Mouse (Mus musculus) adrenal gland, postnatal 36 days (tissue): ENCODE data around the gene Fbxo31. TPM values are rescaled to one million over a fixed set of nuclear protein-coding genes. Genes with fewer than 3 reads are reported as not detected.

ENCODE experiments used
- DNase-seq, 2 experiments: peaks; one replicate each; pipeline ENCODE4 v3.0.0; 2021; ENCODE audit warnings: mixed read lengths in 1 of 2
- total RNA-seq, 2 experiments: library from RNA; stranded (reverse); gene quantifications; 2 replicates each; pipeline ENCODE4 v1.2.3; 2021

The Fbxo31 gene
- total RNA-seq, 2 experiments from 2014 or later: 45.4 to 54.8 TPM

DNA sequence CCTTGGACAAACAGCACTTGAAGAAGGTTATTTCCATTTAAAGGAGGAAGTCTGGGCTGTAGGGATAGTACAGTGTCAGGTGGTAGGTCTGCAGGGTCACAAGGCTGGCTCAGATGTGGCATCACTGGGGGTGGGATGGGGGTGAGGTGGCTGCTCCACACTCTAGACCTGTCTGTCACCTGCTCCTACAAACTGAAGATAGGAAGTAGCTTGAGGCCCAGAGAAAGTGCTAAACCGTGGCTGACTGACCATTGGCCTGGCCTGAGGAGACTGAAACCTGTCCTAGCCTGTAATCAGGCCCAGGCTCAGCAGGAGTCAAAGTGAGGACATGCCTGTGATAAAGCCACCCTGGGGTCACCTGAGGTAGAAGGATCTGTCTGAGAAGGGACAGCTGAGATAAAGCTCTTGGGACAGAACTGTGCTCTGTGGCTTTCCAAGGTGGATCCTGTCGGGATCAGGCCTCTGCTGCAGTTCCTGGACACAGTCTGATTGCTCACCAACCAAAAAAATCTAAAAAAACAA is 10.7 kb upstream of the Fbxo31 start:
- no peak for DNase-seq

DNA sequence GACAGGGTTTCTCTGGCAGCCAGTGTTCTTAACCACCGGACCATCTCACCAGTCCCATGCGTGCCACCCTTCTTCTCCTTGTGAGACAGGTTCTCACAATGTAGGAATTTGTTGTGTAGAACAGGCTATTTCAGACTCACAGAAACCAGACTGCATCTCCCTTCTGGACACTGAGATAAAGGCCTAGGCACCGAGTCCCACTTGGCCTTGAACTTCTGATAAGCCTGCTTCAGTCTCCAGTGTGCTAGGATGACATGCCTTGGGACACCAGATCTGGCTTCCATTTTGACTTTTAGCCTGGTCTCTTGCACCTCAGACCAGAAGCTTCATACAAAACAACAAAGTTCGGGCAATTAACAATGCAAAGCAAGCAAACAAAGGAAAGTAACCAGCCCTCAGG is 10.1 kb upstream of the Fbxo31 start:
- DNase-seq: no peak

DNA sequence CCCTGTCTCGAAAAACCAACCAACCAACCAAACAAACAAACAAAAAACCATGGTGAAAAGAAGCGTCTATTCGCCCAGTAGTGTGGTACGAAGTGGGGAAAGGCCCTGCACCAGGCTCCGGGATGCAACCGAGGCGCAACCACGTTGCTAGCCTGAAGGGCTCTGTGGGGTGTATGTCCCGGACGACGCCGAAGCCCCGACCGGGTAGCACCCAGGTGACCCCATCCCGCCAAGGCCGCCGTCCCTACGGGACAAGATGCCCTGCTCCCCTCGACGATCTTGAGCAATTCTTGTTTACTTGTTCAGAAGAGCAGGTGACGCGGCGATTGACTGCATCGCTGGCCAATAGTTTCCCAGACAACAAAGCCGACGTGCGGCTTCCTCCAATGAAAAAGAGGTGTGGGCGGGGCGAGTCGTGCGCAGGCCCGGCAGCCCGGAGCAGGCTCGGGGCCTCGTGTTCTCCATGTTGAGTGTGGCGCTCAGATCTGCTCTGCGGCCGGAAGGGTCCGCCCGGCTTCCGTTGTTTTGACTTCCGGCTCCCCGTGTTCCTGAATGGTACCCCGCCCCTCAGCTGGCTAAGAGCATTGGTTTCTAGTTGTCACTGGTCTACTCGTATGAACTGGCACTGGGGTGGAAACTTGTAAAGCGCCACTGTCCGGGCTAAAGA is 6.7 kb upstream of the Fbxo31 start:
- DNase-seq: peak; percentile 100

DNA sequence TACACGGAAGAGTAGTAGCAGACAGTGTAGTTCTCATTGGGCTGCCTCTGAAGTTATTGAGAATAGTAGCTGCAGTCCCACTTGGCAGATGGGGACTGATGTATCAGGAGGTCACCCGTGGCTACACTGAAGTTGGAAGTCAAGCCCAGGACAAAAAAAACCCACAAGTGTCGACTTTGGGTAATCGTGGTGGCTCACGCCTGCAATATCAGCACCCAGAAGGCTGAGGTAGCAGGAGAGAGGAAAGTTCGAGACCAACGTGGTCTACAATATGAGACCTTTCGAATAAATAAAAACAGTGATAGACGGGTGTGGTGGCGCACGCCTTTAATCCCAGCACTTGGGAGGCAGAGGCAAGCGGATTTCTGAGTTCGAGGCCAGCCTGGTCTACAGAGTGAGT is 6.1 kb upstream of the Fbxo31 start:
- no peak for DNase-seq

DNA sequence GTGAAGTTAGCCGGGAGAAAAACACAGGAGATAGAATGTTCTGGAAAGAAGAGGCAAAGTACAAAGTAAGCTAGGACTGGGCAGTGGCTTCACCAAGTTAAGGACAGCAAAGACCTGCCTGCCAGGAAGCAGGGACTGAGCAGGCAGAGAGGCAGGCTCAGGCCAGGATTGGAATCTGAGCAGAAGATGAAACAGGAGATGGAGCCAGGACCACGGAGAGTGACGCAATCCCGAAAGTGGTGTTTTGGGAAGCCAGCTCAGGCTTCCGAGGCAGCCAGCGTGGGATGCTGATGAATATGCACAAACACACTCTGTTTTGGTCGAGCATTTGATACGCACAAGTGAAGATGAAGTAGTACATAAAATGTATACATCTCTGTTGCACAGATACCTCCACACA is 5.0 kb upstream of the Fbxo31 start:
- DNase-seq: no peak

DNA sequence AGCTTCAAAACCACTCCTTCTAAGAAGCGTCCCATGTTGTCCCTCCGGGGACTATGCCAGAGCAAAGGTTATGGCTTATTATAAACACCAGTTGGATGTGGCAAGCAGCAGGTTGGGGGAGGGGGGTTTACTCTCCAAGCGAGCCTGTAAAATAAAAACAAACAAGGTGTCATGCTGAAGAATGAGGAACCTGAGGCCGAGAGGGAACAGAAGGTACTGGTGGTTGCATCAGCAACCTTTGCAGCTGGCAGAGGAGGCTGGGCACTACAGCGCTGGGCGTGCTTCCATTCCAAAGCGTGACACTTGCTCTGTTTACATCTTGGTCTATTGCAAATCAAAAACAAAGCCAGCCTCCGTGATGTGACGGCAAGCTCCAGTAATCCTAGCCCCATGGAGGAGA is 1.9 kb upstream of the Fbxo31 start:
- DNase-seq: no peak

DNA sequence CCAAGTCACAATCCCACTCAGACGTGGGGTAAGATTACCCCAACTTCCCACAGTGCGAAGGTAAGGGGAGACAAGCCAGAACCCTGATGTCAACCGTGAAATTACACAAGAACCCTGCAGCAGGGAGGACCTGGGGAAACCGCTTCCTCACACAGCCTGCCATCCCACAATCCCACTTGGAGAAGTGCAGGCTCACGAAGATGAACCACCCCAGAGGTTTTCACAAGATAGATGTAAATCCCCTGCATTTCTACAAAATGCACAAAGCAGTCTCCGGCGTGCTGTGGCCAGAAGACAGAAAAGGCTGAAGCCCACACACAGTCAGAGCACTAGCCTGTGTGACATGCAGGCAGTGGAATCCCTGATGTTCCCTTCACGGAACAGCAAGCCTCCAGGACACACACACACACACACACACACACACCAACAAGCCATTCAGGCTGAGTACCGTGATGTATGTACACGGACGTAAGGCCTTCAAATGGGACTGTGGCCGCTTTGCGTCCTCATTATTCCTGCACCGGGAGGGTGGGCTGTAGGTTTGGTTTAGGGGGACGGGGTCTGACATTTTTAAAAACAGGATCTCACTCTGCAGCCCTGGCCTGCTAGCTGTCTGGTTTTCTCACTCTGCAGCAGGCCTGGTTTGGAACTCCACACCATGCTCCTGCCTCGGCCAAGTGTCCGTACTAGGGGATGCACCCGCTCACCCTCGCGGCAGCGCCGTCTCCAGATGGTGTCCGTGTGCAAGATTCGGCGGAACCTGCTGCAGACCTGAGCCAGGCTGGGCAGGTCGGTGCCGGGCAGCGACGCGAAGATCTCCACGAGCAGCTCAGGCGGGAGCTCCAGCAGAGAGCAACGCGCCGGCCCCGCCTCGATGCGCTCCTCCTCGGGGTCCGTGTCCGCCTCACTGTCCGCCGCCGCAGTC is 593 bp downstream of the Fbxo31 start:
- DNase-seq: peak in 1 of 2 experiments; percentile 38

DNA sequence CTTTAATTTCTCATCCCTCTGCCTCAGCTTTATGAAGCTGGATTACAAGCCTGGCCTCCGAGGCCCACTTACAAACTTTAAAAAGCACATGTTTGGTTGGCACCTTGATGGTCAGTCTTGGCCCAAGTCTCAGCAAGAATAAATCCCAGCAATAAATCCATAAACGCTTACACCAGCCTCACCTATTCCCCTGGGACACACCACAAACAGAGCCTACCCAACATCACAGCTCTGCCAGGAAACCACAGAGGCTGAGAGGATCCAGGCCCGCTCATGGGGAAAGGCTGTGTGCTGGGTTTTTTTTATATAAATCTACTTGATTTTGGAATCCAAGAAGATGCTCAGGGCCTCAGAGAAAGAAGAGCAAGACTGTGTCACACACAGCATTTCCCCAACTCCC is 2.9 kb downstream of the Fbxo31 start:
- DNase-seq: no peak

DNA sequence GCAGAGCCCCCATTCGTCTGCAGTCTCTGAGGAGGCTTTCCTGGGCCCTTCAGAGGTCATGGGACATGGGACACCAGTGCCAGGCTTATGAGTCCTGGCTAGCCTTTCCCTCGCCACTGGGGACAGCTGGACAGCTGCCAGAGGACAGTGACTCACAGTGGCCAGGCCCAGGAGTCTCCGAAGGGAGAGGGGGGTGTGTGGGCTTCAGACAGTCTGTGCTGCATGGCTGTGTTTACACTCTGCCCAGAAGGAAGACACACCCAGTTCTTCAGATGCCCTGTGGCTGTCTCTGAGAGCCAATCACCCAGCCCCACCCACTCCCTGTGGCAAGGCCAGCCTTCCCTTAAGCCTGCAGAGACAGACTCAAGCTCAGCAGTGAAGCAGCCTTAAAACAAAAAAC is 5.3 kb downstream of the Fbxo31 start:
- peak; percentile 92 to 95 for DNase-seq

DNA sequence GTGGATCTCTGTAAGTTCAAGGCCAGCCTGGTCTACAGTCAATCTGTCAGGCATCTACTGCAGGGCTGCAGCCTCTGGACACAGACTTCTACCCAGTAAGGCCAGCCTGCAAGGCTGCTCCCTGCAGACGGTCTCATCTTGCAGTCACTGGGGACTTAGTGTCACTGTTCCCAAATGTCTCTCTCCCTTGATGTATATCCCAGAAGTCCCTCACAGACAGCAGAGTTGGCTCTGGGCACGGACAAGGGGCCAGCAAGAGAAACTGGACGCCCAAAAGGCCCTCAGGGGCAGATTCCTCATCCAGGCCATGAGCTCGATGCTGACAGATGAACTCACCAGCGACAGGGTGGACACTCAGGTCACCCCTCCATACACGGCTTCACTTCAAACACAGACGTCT is 6.5 kb downstream of the Fbxo31 start:
- no peak for DNase-seq

DNA sequence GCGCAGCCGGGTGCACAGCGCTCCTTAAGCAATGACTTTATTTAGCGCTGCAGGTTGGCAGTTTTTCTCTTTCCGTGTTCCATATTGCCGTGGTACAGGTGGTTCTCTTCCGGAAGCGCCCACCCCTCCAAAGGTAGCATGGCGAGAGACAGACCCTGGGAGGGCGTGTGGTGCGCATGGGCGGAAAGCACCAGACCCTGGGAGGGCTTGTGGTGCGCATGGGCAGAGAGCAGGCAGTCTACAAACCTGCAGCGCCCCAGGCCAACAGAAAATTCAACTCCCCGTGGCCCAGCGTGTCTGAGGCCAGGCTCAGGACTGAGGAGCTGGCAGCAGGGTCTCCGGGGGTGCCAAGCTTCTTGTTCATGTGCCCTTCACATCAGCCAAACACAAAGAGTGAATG is 7.8 kb downstream of the Fbxo31 start:
- DNase-seq: no peak

DNA sequence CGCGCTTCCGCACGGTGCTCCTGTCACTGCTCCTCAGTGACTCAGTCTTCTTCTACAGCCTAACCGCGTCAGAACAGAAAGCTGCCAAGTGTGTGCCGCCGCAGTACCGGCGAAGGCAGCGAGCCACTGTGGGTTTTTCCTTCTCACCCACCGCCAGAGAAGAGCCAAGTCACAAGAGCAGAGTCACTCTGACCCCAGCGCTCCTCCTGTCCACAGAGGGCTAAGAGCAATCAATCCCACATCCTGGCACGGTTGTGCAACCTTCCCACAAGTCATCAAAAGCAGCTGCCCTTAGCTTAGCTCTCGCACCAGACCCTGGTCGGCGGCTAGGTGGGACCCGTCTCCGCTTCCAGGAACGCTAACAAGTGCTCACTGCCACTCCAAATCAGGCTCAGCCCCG is 8.3 kb downstream of the Fbxo31 start:
- peak; percentile 63 to 76 for DNase-seq

DNA sequence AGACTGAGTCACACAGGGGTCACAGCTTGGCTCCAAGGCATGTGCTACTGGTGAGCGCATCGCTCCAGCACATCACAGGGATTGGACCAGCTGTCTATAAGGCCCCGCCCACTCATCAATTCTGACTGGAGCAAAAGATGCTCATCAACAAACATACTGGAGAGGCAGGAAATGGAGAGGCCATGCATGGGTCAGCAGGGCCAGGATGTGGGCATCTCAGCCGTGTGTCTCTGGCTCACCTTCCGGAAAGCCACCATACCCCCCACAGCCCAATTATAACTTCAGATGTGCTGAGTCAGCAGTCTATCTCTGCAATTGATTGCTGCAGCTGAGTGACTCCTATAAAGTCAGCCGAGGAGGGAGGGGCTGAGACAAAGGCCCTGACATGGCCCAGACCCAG is 10.3 kb downstream of the Fbxo31 start:
- DNase-seq: peak in 1 of 2 experiments; percentile 48

DNA sequence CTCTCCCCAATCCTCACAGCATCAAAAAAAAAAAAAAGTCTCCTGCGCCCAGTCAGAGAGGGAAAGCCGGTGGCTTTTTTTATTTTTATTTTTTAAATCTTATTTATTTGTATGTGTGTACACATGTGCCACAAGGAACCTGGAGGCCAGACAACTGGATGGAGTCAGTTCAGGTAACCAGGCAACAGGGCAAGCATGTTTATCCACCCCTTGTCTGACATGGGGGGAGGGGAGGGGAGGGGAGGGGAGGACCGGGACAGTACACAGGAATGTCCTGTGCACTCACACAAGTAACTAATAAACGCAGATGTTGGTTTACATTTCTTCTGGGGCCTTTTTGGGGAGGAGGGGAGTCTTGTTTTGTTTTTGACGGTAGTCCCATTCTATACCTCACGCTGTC is 14.9 kb downstream of the Fbxo31 start:
- DNase-seq: no peak

DNA sequence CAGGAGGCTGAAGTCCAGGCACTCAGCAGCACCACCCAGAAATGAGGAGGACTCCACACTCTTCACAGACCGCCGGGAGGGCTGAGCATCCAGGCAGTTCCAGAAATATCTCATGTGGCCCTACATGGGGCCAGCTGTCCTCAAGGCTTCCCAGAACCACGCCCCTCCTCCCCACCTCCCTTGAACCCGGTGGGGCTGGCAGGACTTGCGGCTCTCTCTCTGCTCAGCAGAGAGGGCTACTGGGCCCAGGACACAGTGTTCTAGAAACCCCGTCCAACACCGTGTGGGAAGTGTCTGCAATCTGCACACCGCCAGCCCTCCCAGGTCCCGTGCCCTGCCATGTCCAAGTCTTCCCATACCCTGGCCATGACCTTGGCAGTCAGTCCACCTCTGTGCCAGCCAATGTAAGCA is 15.7 kb downstream of the Fbxo31 start:
- DNase-seq: peak; percentile 74 to 76

DNA sequence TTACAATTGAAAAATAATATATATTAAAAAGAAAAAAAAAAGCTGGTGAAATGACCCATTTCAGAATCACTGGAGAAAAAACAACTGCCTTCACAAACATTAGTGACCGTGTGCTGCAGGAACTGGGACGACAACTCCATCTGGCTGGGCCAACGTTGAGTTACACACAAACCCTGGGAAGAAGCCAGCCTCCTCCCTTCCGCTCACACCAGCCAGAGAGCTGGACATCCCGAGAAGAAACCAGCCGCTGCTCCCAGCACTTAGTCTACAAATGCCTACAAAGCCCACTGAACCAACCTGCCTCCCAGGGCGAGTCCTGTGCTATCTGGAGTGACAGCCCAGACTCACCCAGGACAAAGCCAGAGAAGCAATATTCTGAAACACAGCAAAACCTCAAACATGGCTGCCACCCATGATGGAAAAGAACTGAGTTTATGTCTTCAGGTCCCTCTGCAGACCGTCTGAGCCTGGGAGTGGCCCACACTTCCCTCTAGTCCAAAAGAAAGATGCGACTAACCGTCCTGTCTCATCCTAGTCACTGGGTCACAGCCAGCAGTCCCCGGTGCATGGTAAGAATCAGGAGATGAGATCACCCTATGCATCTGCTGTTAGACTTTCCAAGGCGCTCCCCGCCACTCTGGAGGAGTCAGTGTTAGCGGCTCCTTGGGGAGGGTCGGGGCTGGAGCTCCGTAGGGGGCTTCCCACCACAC is 16.8 kb downstream of the Fbxo31 start:
- peak; percentile 50 to 51 for DNase-seq

DNA sequence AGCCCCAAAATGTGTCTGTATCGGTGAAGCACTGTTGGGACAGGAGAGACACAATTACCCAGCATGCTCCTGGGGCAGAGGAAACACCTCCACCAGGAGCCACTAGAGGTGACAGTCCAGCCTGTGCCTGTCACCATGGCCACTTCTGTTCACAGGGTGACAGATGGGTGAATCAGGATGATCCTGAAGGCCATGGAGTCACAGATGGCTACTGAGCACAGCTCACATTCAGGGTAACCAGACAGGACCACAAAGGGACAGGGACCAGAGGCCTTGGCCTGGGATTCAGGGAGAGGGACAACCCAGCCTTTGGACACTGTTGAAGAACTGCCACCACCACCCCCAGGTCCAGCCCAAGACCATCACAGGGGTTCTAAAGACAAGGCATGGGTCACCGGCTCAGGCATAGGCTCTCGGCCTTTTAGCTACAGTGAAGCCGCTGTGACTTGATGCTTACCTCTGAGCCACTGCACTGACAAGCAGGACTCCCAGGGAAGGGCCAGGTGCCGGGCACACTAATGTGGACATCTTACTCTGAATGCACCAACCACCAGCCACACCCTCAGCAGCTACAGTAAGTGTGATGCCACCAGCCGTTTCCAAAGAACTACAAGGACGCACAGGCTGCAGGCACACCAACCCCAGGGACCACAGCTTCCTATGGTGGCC is 18.0 kb downstream of the Fbxo31 start:
- peak in 1 of 2 experiments; percentile 30 for DNase-seq

DNA sequence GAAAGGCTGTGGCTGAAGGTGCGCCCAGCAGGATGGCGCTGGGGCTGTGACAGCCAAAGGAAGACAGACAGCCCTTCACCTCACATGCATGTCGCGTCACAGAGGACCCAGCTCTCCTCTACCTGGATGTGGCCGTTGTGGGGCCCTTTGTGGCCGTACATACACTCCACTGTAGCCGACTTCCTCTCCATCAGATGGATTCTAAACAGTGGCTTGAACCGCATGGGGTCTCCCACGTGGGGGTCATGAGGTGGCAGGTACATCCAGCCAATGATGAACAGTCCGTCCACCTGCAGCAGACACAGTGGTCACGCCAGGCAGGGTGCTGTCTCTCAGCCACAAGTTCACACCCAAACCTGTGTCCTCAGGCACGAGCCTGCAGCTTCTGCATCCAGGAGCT is 18.8 kb downstream of the Fbxo31 start:
- DNase-seq: no peak

DNA sequence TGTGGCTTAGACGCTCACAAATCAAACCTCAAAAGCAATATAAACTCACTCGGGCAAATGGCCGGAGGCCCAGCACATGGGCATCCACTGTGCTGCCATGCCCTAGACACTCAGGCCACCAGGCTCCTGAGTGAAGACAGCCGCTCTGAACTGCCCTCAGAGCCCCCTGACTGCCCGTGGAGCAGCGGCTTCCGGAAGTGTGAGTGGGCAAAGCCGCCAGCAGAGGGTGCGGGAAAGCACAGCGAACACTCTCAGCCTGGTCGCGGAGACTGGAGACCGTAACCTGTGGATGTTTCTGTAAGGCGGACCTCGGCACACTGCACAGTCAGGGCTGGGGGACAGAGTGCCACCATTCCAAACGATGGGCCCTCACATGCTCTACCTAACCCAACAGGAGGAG is 20.1 kb downstream of the Fbxo31 start:
- DNase-seq: no peak

DNA sequence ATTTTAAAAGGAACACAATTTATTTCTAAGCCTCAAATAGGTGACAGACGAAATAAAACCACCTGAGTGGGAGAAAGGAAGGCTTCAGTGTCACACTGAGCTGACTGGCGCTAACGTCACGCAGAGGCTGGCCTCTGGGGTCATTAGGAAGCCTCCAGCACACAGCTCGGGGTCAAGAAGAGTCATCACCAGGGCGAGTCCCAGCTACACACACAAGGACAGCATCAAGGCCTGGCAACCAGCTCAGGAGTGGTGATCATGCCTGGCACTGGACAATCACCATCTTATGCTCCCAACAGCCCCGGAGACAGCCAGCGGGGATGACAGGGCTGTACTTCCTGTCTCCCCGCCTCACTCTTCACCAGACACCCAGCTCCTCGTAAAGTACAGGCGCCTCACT is 20.9 kb downstream of the Fbxo31 start:
- DNase-seq: peak in 1 of 2 experiments; percentile 59

DNA sequence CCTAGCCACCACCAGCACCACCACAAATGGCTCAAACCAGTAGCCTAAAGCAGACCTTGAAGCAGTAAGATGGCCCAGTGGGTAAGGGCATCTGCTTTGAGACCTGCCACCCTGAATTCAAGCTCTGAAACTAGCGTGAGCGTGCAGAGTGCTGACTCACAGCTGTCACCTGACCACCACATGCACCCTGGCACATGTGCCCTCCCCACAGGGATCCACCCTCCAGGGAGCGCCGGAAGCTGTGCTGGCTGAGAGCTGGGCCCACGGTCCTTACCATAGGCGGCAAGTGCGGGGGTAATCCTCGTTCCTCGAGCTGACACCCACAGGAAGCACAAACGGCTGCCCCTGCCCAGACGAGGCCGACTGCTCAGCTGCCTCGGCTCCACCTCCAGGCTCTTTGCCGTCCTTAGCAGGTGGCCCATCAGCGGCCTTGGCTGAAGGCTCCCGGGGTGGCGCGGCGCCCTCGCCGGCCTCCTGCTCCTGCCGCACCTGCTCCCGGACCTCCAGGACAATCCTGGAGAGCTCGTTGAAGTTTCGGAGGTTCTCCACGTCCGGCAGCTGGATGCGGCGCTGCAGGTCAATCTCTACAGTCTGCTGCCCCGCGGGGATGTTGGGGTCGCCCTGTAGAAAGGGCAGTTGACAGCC is 24.7 kb downstream of the Fbxo31 start:
- DNase-seq: no peak

DNA sequence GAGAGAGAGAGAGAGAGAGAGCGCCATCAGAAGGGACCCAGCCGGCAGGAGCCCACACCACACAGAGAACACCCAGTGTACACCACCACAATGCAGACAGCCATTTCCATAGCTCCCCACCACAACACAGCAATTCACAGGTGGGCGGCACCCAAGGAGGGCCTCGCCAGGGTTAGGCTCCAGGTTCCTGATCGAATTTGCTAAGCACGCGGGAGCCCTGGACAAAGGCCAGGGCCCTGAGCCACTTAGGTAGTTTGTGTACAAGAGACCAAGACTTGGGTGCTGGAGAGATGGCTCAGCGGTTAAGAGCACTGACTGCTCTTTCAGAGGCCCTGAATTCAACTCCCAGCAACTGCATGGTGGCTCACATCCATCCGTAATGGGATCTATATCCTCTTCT is 26.1 kb downstream of the Fbxo31 start:
- no peak for DNase-seq
